Mouse (Mus musculus) common myeloid progenitor, adult 5-6 weeks (primary cell): ENCODE measurements around the gene Gab2. TPM values are rescaled to one million over a fixed set of nuclear protein-coding genes. Genes with fewer than 3 reads are reported as not detected.

Experiments used
- ATAC-seq: replicated peaks from 2 replicates; pipeline ENCODE4 v1.8.0; 2016; ENCODE audit warnings: low read depth, mild to moderate bottlenecking, moderate TSS enrichment, inconsistent platforms; ENCODE audit not compliant: poor library complexity, severe bottlenecking
- total RNA-seq: library from RNA; stranded (forward); fragments of 200-1000, 187-1606 nt; gene quantifications from 2 replicates; pipeline ENCODE4 v1.2.3, GENCODE M21; 2017

The Gab2 gene
- total RNA-seq, 1 experiment from 2014 or later = 16.8 TPM

DNA sequence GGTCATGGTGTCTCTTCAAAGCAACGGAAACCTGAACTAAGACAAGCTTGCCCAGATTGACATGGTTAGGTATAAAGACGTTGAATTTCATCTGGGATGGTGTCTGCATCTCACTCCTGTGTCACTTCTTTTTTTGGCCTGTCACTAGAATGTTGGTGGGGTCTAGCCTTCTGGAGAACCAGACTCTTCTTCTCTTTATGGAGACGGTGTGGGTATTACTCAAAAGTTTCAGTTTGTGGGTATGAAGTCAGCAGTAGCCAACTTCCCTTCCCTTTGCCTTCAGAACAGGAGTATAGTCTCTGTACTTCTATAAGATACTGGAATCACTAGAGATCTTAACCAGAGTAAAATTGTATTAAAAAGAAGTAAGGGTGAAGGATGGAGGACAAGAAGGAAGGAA is 26.7 kb downstream of the Gab2 start:
- ATAC-seq = 0 out of 2 replicates have a peak, but pooled peaks have one; percentile 36

DNA sequence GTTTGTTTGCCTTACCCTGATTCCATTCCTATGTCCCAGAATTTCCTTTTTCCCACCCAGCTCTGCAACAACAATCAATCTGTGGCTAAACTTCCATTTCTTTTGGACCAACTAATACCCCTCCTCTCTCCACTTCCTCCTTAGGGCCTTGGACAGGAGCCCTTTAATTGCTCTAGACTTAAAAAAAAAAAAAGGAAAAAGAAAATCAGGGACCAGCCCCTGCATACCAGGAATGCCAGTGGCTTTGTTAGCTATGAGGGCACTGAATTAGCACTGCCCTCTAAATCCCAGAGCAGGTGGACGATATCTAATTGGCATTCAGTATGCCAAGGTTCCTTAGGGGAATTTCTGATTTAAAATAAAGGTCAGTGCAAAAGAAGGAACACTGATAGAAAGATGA is 47.6 kb downstream of the Gab2 start:
- no peak for ATAC-seq

DNA sequence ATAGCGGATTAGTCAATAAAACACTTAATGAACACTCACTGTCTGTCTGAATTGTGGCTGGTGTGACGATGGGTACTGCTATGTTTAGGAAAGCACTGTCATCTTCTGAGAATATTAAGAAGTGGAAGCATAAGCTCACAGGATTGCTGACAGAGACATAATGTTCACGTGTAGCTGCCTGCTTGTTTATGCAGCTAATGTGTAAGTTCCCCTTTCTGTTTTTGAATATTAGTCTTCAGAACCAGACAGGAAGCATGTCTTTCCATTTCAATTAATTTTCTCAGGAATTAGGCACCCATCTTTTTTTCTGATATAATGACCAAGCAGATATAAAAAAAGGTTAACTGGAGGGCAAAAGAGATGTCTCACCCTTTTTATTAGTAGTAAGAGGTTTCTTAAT is 55.1 kb downstream of the Gab2 start:
- peak; percentile 68 for ATAC-seq

DNA sequence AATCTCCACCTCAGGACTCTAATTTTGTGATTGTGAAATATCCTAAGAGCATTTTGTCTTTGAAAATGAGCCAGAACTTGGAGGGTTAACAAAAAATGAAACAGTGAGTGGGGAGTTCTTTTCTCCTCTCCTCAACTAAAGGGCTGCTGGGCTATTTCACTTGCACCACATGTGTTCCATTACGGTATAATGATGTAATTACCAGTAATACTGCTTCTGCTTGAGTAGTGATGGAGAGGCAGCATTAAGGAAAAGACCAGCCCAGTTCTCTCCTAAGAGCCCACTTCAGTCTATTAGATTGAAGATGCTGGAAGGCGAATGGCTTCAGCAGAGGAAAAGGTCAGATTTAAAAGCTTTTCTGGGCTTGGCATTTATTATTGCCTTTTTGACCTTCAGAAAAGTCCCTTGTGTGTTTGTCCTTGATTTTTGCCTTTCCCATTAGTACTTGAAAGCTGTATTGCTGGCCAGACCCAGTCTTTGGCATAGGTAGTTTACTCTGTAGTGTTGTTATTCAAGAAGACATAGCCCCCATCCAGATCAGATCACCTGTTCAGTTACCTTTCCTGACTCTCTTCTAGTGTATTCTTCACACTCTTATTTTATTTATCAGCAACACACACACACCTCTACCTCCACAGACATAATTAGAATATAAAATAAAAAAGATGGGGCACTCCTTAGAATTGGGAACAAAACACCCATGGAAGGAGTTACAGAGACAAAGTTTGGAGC is 69.9 kb downstream of the Gab2 start:
- ATAC-seq = no peak

DNA sequence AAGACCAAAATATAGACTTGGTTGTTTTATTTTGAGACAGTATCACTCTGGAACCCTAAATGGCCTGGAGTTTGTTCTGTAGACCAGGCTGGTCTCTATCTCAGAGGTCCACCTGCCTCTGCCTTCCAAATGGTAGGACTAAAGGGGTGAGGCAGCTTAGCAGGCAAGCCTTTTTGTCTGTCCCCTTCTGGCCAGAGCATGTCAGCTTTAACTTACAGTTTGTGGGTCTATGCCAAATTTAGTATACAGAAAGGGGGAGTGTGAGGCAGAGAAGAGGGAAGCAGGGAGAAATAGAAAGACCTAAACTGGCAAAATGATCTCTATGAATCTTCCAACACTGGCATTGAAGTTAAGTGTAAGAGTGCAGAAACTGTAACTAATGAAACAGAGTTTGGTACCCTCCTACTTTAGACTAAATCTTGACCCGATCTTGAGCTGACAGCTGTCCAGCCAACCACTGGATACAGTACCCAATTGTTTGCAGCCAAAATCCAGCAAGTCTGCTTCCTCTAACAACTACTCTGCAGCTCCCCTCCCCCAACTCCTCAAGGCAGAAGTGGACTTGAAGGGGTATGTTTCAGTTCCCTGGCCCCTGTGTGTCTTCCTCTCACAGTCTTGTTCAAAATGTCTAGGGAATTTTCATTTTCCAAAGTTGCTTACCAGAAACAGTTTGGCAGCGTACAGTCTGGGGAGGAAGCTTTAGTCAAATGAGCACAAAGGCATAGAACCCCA is 73.5 kb downstream of the Gab2 start:
- ATAC-seq = peak; percentile 93

DNA sequence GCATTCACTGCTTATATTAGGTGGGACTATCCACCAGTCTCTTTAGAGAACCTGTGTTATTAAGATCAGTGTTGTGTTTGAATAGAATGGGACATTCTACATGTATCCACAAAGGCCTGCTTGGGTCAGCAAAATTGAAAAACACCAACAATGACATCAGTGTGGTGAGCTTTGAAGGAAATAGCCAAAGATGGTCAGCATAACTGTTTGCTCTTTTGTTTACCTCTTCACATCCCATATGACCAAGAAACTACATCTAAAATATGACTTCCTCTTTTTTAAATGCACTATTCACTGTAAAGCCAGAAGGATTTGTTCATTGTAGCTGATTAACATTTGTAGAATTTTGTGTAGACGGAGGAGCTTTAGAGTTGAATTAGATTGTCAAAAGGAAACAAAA is 82.9 kb downstream of the Gab2 start:
- peak; percentile 60 for ATAC-seq

DNA sequence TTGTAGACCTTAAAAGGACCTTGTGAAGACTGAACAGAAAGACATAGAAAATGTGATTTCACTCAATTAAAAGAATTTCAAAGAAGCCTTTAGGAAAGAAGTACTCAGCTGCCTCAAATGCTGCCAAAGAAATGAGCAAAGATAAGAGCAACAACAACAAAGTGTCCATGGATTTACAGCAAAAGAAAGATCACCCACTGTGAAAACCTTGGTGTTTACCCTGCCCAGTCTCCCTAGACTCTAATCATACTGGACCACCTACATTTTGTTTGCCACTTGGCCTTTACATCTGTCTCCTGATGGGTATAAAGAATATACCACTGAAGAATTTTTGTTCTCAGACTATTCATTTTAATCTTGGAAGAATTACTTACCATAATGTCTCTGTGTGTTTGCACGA is 89.7 kb downstream of the Gab2 start:
- ATAC-seq = no peak

DNA sequence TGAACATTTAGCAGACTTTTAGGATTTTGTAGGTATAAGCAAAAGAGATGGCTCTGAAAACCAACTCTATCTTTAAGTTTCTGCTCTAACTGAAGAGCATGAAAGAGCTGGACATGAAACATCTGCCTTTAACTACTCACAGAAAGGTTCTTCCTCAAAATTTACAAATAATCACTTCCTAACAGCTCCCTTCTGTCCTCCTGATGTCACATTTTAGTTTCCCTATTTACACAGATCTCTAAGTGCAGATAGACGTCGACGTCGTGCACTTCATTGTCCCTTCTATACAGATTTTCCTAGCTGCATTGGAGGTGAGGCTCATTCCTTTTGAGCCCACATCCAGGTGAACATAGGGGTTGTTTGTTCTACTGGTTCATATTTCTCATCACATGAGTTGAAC is 90.3 kb downstream of the Gab2 start:
- peak; percentile 87 for ATAC-seq

DNA sequence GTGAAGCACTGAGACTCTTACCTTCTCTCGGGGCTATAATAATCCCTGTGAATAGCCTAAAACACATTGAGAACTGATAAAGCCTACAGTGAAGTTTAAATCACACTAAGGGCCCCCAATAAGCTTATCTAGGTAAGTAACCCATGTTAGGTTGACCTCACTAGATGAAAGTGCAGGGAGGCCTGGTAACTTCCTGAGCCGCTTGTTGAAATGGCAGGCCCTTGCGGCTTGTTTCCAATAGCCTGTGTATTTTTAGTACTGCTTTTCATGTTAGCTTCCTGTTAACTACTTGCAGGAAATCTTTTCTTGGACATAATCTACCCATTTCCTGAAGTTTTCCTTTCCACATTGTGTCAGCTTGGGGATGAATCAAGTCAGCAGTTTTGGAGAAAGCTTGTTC is 90.7 kb downstream of the Gab2 start:
- ATAC-seq = peak; percentile 77

DNA sequence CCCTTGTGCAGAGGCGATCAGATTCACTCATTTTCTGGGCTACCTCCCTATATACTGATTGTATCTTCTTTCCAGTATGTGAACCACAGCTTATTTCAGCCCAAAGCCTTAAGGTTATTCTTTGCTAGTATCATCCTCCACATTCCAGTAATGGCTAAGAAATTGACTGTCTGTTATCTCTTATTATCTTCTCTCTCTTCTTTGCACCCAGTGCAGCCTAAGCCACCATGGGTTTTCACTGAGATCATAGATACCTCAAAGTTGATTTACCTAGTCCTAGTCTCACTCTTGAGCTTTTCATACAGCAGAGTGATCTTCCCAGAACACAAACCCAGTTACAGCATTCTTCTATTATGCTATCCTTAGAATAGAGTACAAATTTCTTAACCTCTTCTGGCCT is 100.5 kb downstream of the Gab2 start:
- ATAC-seq = no peak

DNA sequence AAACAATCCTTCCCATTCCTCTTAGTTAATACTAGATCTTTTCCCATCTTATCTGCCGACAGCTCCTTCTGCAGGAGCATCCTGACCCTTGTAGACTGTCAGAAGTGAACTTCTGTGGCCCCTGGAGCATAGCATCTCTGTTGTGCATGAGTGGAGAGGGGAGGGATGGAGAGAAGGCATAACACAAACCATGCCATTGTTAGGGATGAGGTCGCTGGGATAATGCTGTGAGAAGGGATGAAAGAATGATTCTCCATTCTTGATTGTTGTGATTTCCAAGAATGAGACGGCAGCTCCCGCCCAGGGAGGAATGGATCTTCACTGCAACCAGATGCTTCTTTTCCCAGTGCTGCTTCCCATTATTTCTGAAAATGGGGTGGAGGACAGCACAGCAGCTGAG is 102.0 kb downstream of the Gab2 start:
- ATAC-seq = no peak

DNA sequence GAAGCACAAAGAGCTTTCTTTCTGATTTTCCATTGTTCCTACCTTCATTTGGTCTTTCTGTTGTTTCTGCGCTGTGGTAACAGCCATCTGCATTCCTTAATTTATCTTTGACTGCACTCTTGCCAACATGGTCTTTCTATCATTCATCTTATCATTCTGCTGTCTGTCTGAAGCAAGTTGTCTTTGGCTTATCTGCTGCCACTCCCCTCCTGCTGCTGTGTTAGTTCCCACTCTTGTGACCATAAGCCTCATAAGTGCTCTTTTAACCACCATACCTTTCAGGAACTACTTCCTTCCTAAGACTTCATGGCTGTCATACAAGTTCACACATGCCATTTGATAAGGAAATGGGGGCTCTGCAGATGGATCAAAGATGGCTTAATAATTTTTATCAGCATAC is 102.6 kb downstream of the Gab2 start:
- peak; percentile 81 for ATAC-seq

DNA sequence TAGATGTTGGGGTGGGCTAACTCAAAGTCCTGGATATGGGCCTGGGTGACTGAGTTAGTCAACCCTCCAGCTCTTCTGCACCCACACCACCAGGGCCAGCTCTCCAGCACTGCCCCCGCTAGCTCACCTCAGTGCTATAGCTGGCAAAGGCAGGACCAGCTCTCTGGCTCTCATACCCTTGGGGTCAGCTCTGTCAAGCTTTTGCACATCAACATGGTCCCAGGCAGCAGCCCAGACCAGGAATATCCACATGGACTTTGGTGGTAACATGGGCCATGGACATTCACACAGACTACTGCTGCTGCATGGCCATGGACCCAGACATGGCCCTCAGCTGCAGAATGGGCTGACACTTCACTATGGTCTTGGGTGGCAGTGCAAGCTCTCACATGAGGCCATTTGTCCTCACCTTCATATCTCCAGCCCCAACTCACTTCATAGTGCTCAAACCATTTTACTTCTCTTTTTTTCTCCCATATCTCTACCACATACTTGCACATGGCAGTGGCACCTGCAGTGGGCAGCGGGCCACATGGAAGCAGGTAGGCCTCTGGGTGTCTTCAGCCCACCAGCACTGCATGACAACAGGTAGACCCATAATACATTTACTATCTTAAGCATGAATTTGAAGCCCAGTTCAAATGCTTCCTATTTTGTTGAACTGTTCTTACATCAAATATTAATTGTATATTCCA is 106.1 kb downstream of the Gab2 start:
- no peak for ATAC-seq

DNA sequence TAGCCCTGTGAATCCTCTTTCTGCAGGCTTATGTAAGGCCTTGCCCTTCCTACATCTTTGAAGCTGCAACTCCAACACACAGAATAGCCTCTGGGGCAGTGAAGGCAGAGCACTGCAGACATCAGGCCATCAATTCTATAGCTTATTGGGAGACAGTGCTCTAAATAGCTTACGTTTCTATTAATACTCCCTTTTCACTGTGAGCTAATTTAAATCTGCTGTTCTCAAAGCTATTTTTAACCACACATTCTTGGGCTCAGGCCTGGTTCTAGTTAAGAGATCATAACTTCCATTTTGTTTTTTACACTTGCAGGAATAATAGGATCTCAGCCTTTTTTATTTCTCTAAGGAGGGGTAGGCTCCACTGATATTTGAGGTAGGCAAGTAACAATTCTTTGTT is 107.7 kb downstream of the Gab2 start:
- no peak for ATAC-seq

DNA sequence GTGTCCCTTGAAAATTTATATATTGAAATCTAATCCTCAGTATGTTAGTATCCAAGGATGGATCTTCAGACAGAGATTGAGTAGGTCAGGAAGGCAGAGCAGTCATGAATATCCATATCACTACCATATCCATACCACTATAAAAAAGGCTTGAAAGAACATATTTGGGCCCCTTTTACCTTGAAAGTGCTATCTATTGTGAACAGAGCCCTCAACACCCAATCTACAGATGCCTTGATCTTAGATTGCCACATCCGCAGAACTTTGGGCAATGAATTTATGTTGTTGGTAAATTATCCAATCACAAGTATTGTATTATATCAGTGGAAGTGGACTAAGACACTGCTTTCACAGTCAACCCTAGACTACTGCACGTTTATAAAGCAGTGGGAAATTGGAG is 122.5 kb downstream of the Gab2 start:
- no peak for ATAC-seq

DNA sequence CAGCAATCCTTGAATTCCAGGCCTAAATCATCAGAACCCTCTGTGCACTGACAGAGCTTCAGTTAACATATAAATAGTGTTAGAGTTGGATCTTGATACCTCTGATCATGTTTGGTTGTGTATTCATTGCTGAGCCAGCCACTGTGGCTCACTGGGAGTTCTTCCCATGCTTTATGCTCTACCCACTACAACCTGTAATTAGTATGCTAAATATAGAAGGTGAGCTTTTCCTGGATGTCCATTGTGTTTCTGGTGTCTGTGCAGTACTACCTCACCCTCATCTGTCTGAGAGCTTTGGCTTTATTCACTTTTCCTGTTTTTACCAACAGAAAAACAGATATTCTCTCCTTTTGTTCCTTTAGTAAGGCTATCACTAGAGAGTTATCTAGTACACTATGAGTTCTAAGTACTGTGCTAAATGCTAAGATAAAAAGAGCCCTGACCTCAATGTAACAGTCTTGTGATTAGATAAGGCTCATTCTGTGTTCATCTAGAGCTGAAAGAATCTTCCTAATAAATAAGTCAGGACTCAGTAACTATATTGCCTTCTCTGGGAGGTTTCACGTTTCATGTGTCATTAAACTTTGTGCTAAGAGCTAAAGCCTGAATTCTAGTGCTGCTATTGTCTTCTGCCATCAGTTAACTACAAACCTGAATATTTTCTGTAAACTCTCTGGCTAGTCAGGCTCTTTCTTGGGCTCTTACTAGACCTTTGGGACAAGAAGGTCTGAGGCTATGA is 127.6 kb downstream of the Gab2 start:
- no peak for ATAC-seq

DNA sequence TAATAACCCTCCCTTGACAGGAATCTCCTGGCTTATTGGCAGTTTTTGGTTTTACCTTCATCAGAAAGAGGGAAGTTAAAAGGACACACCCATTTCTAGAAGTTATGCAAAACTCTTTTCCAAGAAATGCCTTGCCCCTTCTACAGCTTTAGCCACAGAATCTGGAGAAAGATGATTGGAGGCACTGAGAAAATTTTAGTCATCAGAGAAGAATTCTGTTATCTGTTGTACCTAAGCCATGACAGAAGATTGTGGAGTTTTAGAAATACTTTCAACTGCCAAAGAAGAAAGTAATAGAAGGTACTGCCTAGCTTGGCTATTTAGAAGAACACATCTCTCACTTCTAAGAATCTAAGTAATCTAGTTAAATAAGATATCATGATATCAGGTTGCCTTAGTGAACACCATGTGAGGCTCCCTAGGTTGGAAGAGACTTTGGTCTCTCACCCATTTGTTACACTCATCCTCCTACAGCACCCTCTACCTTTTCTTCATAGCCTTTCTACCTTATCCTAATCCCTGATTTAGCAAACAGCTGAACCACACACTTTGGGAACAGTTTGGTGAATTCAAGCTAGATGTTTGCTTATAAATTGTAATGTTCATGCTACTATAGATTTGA is 128.8 kb downstream of the Gab2 start:
- peak; percentile 22; the same call in 1 of the 2 replicates for ATAC-seq

DNA sequence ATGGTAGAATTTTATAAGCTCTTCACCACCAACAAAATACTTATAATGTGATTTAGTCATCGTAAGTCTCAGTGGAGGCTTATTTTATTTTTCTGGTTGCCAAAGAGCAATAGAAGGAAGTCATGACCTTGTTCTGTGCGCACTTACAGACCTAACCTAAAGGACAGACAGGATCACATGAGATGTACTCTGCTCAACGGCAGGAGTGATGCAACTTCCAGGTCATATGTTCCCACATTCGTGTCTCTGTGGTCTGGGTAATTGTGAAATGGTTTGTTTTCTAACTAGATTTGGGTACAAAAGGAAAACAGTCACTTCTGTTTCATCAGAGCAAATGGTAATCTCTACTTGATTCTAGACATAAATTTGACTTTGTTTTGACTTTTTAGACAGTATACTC is 129.7 kb downstream of the Gab2 start:
- peak; percentile 97 for ATAC-seq

DNA sequence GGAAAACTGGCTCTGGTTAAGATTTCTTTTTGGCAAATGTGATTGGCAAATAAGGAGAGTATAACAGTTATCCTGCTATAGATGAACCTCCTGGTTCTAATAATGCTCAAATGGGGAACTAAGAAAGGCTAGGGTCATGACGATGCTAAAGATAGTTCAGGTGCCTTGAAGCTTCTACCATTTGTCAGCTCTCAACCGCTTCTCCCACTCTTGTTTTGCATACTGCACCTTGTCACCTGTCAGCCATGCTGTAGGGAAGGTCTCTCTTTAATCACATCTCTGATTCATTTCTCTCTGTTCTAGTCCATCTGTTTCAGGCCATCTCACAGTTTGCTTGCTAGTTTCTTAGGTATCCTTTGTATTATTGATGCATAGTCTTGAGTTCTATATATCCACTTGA is 142.4 kb downstream of the Gab2 start:
- no peak for ATAC-seq
